Mouse (Mus musculus): ENCODE measurements around the gene Adk.

GRCm38 (mm10) chr14:21470386-21470785 lies 418.0 kb downstream of the Adk start:
- no peak for TF ChIP-seq CHD2 (IDR thresholded peaks at IDR 0.05; ENCODE audit: low read depth, low read length)
- TF ChIP-seq ZC3H11A (IDR thresholded peaks at IDR 0.05; ENCODE audit: borderline replicate concordance, low read depth, low read length): no peak
- no peak for TF ChIP-seq ZNF384 (IDR thresholded peaks at IDR 0.05; ENCODE audit: low read depth, low read length)
- no peak for TF ChIP-seq HCFC1 (IDR thresholded peaks at IDR 0.05; ENCODE audit: borderline replicate concordance, insufficient read depth, low read length)
